Mouse (Mus musculus) kidney, embryonic 16.5 days (tissue): ENCODE results near the gene Cpsf2. TPM values are rescaled to one million over a fixed set of nuclear protein-coding genes. Genes with fewer than 3 reads are reported as not detected.

ENCODE experiments used
- ATAC-seq: fragments of 200-750 bp; cut with Nextera tagmentation; 2 replicates; pipeline ENCODE4 v1.8.0; 2017; ENCODE audit warnings: moderate TSS enrichment; ENCODE audit not compliant: low FRiP score, low TSS enrichment
- H3K27ac ChIP-seq: fragments of 300-500 bp; sonication (generic); 2 replicates; pipeline ENCODE4 v1.5.1; 2014; ENCODE audit warnings: low read length
- H3K27me3 ChIP-seq: fragments of 300-500 bp; sonication (generic); 2 replicates; pipeline ENCODE4 v1.6.1; 2014; ENCODE audit warnings: low read length, control low read depth, mixed read lengths; ENCODE audit not compliant: insufficient read depth
- H3K36me3 ChIP-seq: fragments of 300-500 bp; sonication (generic); 2 replicates; pipeline ENCODE4 v1.6.1; 2014; ENCODE audit warnings: low read length, control low read depth, mixed read lengths; ENCODE audit not compliant: insufficient read depth
- H3K4me1 ChIP-seq: fragments of 300-500 bp; sonication (generic); 2 replicates; pipeline ENCODE4 v1.6.1; 2014; ENCODE audit warnings: low read length, control low read depth, mixed read lengths; ENCODE audit not compliant: insufficient read depth
- H3K4me2 ChIP-seq: fragments of 300-500 bp; sonication (generic); replicated peaks from 2 replicates; pipeline ENCODE4 v1.6.1; 2014; ENCODE audit warnings: low read depth, low read length
- H3K4me3 ChIP-seq: fragments of 300-500 bp; sonication (generic); 2 replicates; pipeline ENCODE4 v1.5.1; 2014; ENCODE audit warnings: mild to moderate bottlenecking, low read length
- H3K9ac ChIP-seq: fragments of 300-500 bp; sonication (generic); replicated peaks from 2 replicates; pipeline ENCODE4 v1.6.1; 2014; ENCODE audit warnings: low read length
- H3K9me3 ChIP-seq: fragments of 300-500 bp; sonication (generic); 2 replicates; pipeline ENCODE4 v1.6.1; 2016; ENCODE audit warnings: low read length, control low read depth
- WGBS: fragments of 180-500 bp; shearing (Covaris S2); extraction: QIAGEN DNeasy Blood & Tissue Kit; methylation state at CpG from one replicate; pipeline ENCODE4 v1.1.7; 2014; 5-methylcytosine and 5-hydroxymethylcytosine counted together
- polyA plus RNA-seq: library from polyadenylated mRNA; unstranded; fragments of >200 nt; fragmentation: Nextera tagmentation; extraction: Ambion mirVana; gene quantifications from 2 replicates; pipeline ENCODE4 v1.2.1, GENCODE M21; 2015

Cpsf2 gene
- polyA plus RNA-seq, 1 experiment from 2014 or later = 27.4 TPM

DNA sequence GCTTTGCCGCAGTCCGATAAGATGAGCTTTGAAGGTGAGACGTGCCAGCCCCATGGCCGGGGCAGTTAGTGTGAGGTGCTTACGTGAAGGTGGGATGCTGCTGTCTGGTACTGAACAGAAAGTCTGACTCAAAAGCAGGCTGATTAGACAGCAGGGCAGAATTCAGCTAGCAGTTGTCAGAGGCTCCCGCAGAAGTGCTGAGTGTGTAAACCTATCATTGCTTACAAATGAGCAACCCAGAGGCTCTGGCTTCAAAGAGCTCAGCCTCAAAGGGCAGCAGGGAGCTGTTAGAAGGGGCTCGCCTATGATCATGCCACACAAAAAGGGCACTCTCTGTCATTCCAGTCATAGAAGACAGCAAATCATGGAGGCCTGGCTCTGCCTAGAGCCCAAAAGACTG, 66.5 kb downstream of the Cpsf2 start:
- Histone ChIP-seq H3K9me3 (no peaks in the 10 kb centered on the region), H3K27ac (no peak overlapping the region), H3K9ac (no peak overlapping the region), H3K27me3 (no peaks in the 10 kb centered on the region), H3K4me3 (no peak overlapping the region), H3K36me3 (no peaks in the 10 kb centered on the region), H3K4me2 (no peak overlapping the region), H3K4me1 (no peaks in the 10 kb centered on the region)
- WGBS = 41% methylated on average over 7 of the region's 7 CpGs
- ATAC-seq = no peak

DNA sequence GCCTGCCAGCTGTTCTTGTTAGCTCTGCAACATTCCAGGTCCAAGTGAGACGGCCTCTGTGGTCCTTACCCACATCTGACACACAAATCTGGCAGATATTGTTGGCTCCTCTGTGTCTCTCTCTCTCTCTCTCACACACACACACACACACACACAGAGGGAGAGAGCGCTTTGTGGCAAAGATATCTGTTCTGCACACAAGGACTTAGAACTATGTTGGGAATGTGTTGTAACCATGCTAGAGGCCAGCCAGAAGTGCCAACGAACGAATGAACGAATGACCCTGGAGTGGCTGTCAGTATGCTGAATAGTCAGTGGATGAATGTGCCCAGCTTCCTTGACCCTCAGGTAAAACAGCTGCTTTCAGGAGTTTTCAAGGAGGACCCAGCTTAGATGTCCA, 68.1 kb downstream of the Cpsf2 start:
- H3K9me3 ChIP-seq = no peaks in the 10 kb centered on the region
- no peak overlapping the region for H3K9ac ChIP-seq
- no peaks in the 10 kb centered on the region for H3K36me3 ChIP-seq
- H3K27ac ChIP-seq = no peak overlapping the region
- no peaks in the 10 kb centered on the region for H3K4me1 ChIP-seq
- no peak overlapping the region for H3K4me2 ChIP-seq
- ATAC-seq = no peak
- H3K27me3 ChIP-seq = no peaks in the 10 kb centered on the region
- WGBS = 84% methylated on average over 5 of the region's 5 CpGs
- H3K4me3 ChIP-seq = no peak overlapping the region

DNA sequence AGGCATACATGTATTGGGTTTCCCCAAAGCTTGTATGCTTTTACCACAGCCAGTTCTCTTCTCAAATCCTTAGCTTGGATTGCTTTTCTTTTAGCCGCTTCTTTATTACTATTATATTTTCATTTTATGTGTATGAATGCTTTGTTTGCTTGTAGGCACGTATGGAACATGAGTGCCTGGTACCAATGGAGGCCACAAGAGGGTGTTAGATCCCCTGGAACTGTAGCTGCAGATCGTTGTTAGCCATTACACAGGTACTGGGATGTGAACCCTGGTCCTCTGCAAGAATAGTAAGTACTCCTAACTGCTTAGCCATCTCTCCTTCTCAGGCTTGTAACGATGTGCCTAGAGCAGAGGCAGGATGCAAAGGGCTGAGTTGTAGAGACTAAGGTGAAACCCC, 78.4 kb downstream of the Cpsf2 start:
- H3K9me3 ChIP-seq = no peaks in the 10 kb centered on the region
- H3K27me3 ChIP-seq = no peaks in the 10 kb centered on the region
- H3K4me2 ChIP-seq = no peak overlapping the region
- no peak overlapping the region for H3K27ac ChIP-seq
- no peaks in the 10 kb centered on the region for H3K36me3 ChIP-seq
- no peaks in the 10 kb centered on the region for H3K4me1 ChIP-seq
- no peak overlapping the region for H3K4me3 ChIP-seq
- no peak for ATAC-seq
- WGBS = 86% methylated on average over 4 of the region's 4 CpGs
- no peak overlapping the region for H3K9ac ChIP-seq

DNA sequence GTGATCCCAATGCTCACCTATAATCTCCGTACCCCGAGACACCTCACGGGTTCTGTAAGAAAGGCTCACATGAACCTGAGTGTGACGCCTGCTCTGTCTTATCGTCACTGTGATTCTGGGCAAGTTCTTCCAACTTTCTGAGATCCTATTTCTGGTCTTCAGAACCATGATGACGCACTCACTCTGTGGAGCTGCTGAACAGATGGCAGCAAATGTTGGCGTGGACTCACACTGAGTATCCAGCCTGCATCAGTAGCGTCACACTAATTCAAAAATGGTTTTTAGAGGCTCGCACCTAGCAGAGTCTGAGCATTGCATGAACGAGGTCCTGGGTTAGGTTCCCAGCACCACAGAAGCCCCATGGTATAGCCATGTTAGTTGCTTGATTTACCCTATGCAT, 80.0 kb downstream of the Cpsf2 start:
- Histone ChIP-seq H3K4me2 (no peak overlapping the region), H3K9me3 (no peaks in the 10 kb centered on the region), H3K27ac (no peak overlapping the region), H3K36me3 (no peaks in the 10 kb centered on the region), H3K4me1 (no peaks in the 10 kb centered on the region), H3K9ac (no peak overlapping the region), H3K27me3 (no peaks in the 10 kb centered on the region), H3K4me3 (no peak overlapping the region)
- ATAC-seq = no peak
- WGBS = 97% methylated on average over 10 of the region's 10 CpGs

Other genes with a start within 250 kb of the Cpsf2 start
- 135 and 143 TPM in 2 replicates for gene Fbln5, start 156.9 kb upstream of the Cpsf2 start, polyA plus RNA-seq
- gene Trip11, start 62.7 kb upstream of the Cpsf2 start, polyA plus RNA-seq = 20.9 and 22.8 TPM in 2 replicates
- 12.5 and 14.0 TPM in 2 replicates for gene Atxn3, start 17.7 kb upstream of the Cpsf2 start, polyA plus RNA-seq
- gene Slc24a4, start 152.7 kb downstream of the Cpsf2 start, polyA plus RNA-seq = 0.19 and 0.35 TPM in 2 replicates